Mouse (Mus musculus): ENCODE measurements around the gene Tnfsfm13.
A peak's percentile ranks its signal among the peaks of the same experiment; 100 is the strongest.
"Not testable (repeated sequence)": the region's sequence is repeated elsewhere in the genome, so short reads cannot be mapped to it uniquely, and the experiment has no call there.

The Tnfsfm13 gene

GRCm38 (mm10) chr11:69695361-69696181, at the start of gene Tnfsfm13, which contains the start of gene Tnfsf12:
Gene Tnfsfm13 (minus strand): TSS chr11:69696098.
Gene Tnfsf12 (minus strand): TSS chr11:69695849.
- no peak for DNase-seq (ENCODE audit: low spot score)

GRCm38 (mm10) chr11:69731408-69731807, 35.5 kb upstream of the Tnfsfm13 start:
- not testable (repeated sequence) for DNase-seq (ENCODE audit: low spot score)

- peak; percentile 77 for DNase-seq (ENCODE audit: low spot score)
Observed at GRCm38 (mm10) chr11:69729063-69729462, 33.2 kb upstream of the Tnfsfm13 start.

GRCm38 (mm10) chr11:69725951-69726350, 30.1 kb upstream of the Tnfsfm13 start:
- DNase-seq (ENCODE audit: low spot score), result no peak

- DNase-seq (ENCODE audit: low spot score), result no peak
Observed at GRCm38 (mm10) chr11:69723074-69723473, 27.2 kb upstream of the Tnfsfm13 start.

GRCm38 (mm10) chr11:69720852-69721251, 25.0 kb upstream of the Tnfsfm13 start:
- no peak for DNase-seq (ENCODE audit: low spot score)

- no peak for DNase-seq (ENCODE audit: low spot score)
Observed at GRCm38 (mm10) chr11:69719423-69719822, 23.5 kb upstream of the Tnfsfm13 start.

- peak; percentile 73 for DNase-seq (ENCODE audit: low spot score)
Observed at GRCm38 (mm10) chr11:69718661-69719060, 22.8 kb upstream of the Tnfsfm13 start.

GRCm38 (mm10) chr11:69716953-69717352, 21.1 kb upstream of the Tnfsfm13 start:
- DNase-seq (ENCODE audit: low spot score), result no peak

GRCm38 (mm10) chr11:69715929-69716328, 20.0 kb upstream of the Tnfsfm13 start:
- DNase-seq (ENCODE audit: low spot score), result no peak

- no peak for DNase-seq (ENCODE audit: low spot score)
Observed at GRCm38 (mm10) chr11:69715482-69715881, 19.6 kb upstream of the Tnfsfm13 start.

- no peak for DNase-seq (ENCODE audit: low spot score)
Observed at GRCm38 (mm10) chr11:69714636-69715329, 18.9 kb upstream of the Tnfsfm13 start.

GRCm38 (mm10) chr11:69712954-69713672, 17.2 kb upstream of the Tnfsfm13 start:
- no peak for DNase-seq (ENCODE audit: low spot score)

- DNase-seq (ENCODE audit: low spot score), result no peak
Observed at GRCm38 (mm10) chr11:69711082-69711481, 15.2 kb upstream of the Tnfsfm13 start.

GRCm38 (mm10) chr11:69710470-69710869, 14.6 kb upstream of the Tnfsfm13 start:
- DNase-seq (ENCODE audit: low spot score), result no peak

- peak; percentile 40 for DNase-seq (ENCODE audit: low spot score)
Observed at GRCm38 (mm10) chr11:69709554-69710446, 13.9 kb upstream of the Tnfsfm13 start.

- no peak for DNase-seq (ENCODE audit: low spot score)
Observed at GRCm38 (mm10) chr11:69708614-69709265, 12.8 kb upstream of the Tnfsfm13 start.

GRCm38 (mm10) chr11:69707873-69708381, 12.0 kb upstream of the Tnfsfm13 start:
- no peak for DNase-seq (ENCODE audit: low spot score)

- no peak for DNase-seq (ENCODE audit: low spot score)
Observed at GRCm38 (mm10) chr11:69707480-69707847, 11.6 kb upstream of the Tnfsfm13 start.

- DNase-seq (ENCODE audit: low spot score), result no peak
Observed at GRCm38 (mm10) chr11:69706775-69707479, 11.0 kb upstream of the Tnfsfm13 start.
